Mouse (Mus musculus) urinary bladder, postnatal 10 days (tissue): Measurements from ENCODE around the gene 2300002M23Rik.

Experiments
- DNase-seq: peaks from one replicate; pipeline ENCODE4 v3.0.0; 2022; ENCODE audit warnings: low spot score

2300002M23Rik gene

GRCm38 (mm10) chr17:35556186-35556765, 11.0 kb upstream of the 2300002M23Rik start:
- DNase-seq, result no peak

GRCm38 (mm10) chr17:35556812-35557211, 10.4 kb upstream of the 2300002M23Rik start:
- no peak for DNase-seq

GRCm38 (mm10) chr17:35557351-35557750, 9.9 kb upstream of the 2300002M23Rik start:
- no peak for DNase-seq

GRCm38 (mm10) chr17:35558216-35558615, 9.0 kb upstream of the 2300002M23Rik start:
- DNase-seq, result no peak

GRCm38 (mm10) chr17:35567767-35568166, 517 bp downstream of the 2300002M23Rik start:
- no peak for DNase-seq

GRCm38 (mm10) chr17:35569091-35569944, 2.1 kb downstream of the 2300002M23Rik start:
- DNase-seq, result no peak

- DNase-seq, result no peak
Measured at GRCm38 (mm10) chr17:35570836-35571235, 3.6 kb downstream of the 2300002M23Rik start.

- DNase-seq, result no peak
Measured at GRCm38 (mm10) chr17:35571477-35571876, 4.2 kb downstream of the 2300002M23Rik start.

GRCm38 (mm10) chr17:35578211-35578610, 11.0 kb downstream of the 2300002M23Rik start:
- DNase-seq, result peak; percentile 52

- no peak for DNase-seq
Measured at GRCm38 (mm10) chr17:35582900-35583299, 15.7 kb downstream of the 2300002M23Rik start.

- peak; percentile 37 for DNase-seq
Measured at GRCm38 (mm10) chr17:35584330-35584937, 17.2 kb downstream of the 2300002M23Rik start.

GRCm38 (mm10) chr17:35587291-35587690, 20.0 kb downstream of the 2300002M23Rik start:
- no peak for DNase-seq

GRCm38 (mm10) chr17:35588387-35588786, 21.1 kb downstream of the 2300002M23Rik start:
- no peak for DNase-seq

GRCm38 (mm10) chr17:35590410-35591218, 23.4 kb downstream of the 2300002M23Rik start:
- peak; percentile 30 for DNase-seq

- no peak for DNase-seq
Measured at GRCm38 (mm10) chr17:35591219-35591578, 23.9 kb downstream of the 2300002M23Rik start.

- no peak for DNase-seq
Measured at GRCm38 (mm10) chr17:35591731-35592130, 24.5 kb downstream of the 2300002M23Rik start.

GRCm38 (mm10) chr17:35592131-35592530, 24.9 kb downstream of the 2300002M23Rik start:
- DNase-seq, result no peak

GRCm38 (mm10) chr17:35593786-35594185, 26.5 kb downstream of the 2300002M23Rik start:
- no peak for DNase-seq

- no peak for DNase-seq
Measured at GRCm38 (mm10) chr17:35594456-35594855, 27.2 kb downstream of the 2300002M23Rik start.

GRCm38 (mm10) chr17:35597399-35597798, 30.1 kb downstream of the 2300002M23Rik start:
- no peak for DNase-seq

- no peak for DNase-seq
Measured at GRCm38 (mm10) chr17:35601249-35601648, 34.0 kb downstream of the 2300002M23Rik start, which contains the start of gene Sfta2. TSS of gene Sfta2 (plus strand) at chr17:35601549.

GRCm38 (mm10) chr17:35601736-35602354, 34.6 kb downstream of the 2300002M23Rik start:
- no peak for DNase-seq
